Mouse (Mus musculus) forelimb bud, embryonic 11.5 days (tissue): ENCODE measurements around the gene Cfap97d2.
"Not testable (repeated sequence)": the region's sequence is repeated elsewhere in the genome, so short reads cannot be mapped to it uniquely, and the experiment has no call there.

Experiments
- DNase-seq: peaks from one replicate; pipeline ENCODE4 v3.0.0-alpha.2; 2012; ENCODE audit warnings: low read depth, low spot score

Cfap97d2 gene

DNA sequence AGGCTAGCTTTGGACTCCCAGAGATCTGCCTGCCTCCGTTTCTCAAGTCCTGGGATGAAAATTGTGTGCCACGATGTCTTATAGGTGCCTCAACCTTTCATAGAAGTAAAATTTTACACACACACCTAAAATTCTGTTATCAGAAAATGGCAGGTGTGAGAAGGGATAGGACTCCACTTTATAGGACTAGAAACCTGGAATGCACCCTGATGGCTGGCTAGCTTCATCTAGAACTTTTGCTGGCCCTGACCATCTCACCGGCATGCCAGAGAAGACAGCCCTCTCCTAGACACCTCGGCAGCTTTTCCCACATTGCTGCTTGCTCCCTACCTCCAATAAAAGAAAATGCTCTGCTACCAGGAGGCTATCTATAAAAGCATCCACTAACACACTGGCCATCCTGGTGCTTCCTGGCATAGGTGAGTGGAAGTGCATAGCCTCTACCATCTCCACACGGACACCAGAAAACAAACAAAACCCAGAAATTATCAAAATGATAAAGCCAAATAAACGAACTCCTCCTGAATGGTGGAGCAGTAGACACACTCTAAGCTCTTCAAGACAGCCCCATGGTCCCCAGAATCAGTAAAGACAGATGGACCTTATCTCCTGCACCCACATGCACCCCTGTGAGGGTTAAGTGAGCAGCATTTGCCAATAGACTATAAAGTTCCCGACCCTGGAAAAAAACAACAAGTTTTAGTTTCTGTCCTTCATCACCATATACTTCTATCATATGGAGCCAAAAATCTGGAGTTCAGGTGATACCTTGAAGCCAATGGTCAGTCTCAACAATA, 35.3 kb downstream of the Cfap97d2 start:
- DNase-seq = no peak

DNA sequence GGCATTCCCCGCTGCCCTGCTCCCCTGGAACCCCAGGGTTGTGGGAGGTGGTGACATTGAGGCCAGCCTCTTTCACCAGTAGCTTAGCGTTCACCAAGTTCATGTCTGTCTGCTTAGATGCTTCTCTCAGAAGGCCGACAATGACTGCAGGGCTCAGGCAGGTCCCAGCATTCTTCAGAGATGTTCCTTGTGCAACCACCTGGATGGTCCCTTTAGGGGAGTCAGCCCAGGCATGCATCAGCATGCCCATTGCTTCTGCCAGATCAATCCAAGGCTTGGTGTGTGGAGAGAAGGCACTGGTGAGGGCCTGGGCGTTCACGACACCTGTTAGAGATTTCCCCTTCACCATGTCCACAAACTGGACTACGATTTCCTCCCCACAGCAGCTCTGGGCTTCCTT, 40.5 kb downstream of the Cfap97d2 start:
- DNase-seq = not testable (repeated sequence)

GRCm38 (mm10) chr8:13747626-13748025, 41.9 kb downstream of the Cfap97d2 start:
- DNase-seq = no peak

DNA sequence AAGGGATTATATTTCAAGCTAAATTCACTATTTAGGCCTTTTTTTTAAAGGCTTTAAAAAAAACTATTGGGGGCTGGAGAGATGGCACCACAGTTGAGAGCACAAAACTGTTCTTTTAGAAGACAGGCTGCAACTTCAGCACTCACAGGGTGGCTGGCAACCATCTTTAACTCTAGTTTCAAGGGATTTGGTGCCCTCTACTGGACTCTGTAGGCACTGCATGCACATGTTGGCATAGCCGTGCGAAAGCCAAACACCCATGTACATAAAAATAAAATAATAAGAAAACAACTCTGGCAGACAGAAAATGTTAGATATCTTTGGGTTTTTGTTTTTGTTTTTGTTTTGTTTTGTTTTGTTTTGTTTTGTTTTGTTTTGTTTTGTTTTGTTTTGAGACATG, 48.0 kb downstream of the Cfap97d2 start:
- DNase-seq = peak; percentile 76

- no peak for DNase-seq
Measured at GRCm38 (mm10) chr8:13756480-13756879, 50.8 kb downstream of the Cfap97d2 start.

DNA sequence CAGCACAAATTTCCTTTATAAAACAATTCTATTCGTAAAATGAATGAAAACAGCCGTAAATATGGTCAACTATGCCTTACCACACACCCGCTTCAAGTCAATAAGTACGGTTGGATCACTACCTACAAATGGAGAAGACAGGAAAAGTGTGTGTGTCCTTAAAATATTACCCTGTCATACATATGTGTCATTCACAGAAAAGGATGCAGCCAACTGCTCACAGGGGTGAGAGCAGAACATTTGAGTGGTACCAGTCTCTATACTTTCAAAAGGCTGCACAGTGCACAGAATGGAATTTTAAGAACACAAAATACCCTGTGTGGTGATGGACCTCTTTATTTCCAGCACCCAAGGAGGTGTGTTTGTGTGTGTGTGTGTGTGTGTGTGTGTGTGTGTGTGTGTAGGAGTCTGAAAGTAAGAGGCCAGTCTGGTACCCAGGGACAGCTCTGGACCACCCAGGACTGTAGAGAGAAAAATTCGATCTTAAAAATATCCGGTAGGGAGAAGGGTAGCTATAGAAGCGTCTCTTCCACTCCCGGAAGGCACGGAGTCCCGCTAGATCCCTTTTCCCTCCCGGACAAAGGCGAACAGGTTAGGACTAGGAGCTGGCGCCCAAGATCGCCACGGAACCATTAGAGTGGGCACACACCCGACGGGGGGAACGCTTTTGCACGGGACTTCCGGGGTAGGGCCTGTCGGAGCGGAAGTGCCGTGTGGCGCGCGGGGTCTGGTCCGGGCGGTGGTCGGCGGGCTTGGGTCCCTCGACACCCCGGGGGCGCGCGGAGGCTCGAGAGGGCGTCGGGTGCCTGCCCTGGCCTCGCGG, 51.5 kb downstream of the Cfap97d2 start, which contains the start of gene Cdc16:
Gene Cdc16 (plus strand): TSS at position 695 of the 823 bp plus-strand sequence.
- peak; percentile 92 for DNase-seq

DNA sequence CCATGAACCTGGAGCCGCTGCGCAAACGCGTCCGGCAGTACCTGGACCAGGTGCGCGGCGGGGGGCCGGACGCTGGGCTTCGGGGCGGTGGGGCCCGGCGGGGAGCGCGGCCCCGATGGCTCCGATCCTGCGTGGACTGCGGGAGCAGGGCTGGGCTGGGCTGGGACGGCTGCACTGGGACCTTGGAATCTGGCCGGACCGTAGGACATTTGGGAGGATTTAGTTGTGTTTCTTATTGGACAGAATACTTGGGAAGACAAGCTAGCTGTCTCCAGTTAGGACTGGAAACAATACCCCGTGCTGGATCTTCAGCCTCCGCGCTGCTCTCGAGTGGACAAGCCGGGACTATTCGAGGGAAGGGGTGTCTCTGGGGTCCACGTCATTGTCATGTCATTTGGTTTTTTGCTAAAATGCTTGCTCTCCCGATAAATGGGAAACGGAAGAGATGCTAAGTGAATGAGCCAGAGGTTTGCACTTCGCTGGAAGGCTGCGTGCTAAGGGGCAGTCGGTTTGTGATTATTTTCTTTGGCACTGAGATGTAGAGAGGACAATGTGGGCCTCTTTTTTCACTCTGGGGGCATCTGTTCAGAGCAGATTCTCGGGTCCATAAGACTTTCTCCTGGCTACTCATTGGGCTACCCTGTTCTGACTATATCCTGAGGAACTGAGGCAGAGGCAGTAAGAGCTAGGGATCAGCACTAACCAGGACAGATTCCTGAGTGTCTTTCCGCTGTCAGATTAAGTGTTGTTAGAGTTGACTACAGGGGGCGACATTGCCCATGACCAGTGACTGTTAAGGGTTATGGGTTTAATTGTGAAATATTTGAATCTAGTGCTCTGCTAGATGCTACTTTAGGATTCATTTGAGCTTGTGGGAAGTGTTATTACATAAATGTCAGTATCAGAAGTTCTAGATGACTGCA, 52.4 kb downstream of the Cfap97d2 start:
- peak; percentile 29 for DNase-seq

- DNase-seq = no peak
Measured at GRCm38 (mm10) chr8:13769206-13769605, 63.5 kb downstream of the Cfap97d2 start.

DNA sequence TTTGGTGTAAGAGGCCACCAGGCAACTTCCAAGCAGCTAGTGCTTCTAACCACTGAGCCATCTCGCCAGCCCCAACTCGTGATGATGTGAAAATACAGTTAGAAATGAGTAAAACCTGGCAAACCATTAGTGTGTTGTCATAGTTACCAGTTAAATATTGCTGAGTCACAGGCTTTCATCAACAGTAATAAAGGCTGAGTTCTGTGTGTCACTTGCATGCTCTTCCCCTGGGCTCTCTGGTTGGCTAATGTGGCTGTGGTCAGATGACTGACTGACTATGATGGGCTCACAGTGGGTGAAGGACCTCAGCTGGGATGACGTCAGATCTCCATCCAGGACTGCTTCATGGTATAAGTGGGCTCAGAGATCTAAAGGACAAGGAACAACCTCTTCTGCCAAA, 74.8 kb downstream of the Cfap97d2 start:
- no peak for DNase-seq

GRCm38 (mm10) chr8:13785250-13785763, 79.6 kb downstream of the Cfap97d2 start, which contains the start of gene Upf3a:
Gene Upf3a (plus strand): TSS chr8:13785615.
- peak; percentile 95 for DNase-seq

- peak; percentile 96 for DNase-seq
Measured at GRCm38 (mm10) chr8:13785764-13786299, 80.1 kb downstream of the Cfap97d2 start.

- no peak for DNase-seq
Measured at GRCm38 (mm10) chr8:13789606-13790005, 83.9 kb downstream of the Cfap97d2 start.
